Mouse (Mus musculus) small intestine, adult 2 months (tissue): ENCODE measurements around the gene Fa2h. TPM values are rescaled to one million over a fixed set of nuclear protein-coding genes. Genes with fewer than 3 reads are reported as not detected.
A peak's percentile ranks its signal among the peaks of the same experiment; 100 is the strongest.

ENCODE experiments used
- H3K27ac ChIP-seq: fragments of 200-500 bp; 2 replicates; pipeline ENCODE4 v1.5.1; 2012; ENCODE audit warnings: low read depth, low read length, control low read depth, inconsistent platforms; ENCODE audit not compliant: insufficient read depth
- H3K27me3 ChIP-seq: fragments of 200-500 bp; 2 replicates; pipeline ENCODE4 v1.6.1; 2012; ENCODE audit warnings: mild to moderate bottlenecking, moderate library complexity, low read length, inconsistent platforms; ENCODE audit not compliant: control insufficient read depth, insufficient read depth
- H3K36me3 ChIP-seq: fragments of 200-500 bp; 2 replicates; pipeline ENCODE4 v1.6.1; 2012; ENCODE audit warnings: mild to moderate bottlenecking, low read length, control low read depth, inconsistent platforms; ENCODE audit not compliant: control insufficient read depth, insufficient read depth
- H3K4me1 ChIP-seq: fragments of 200-500 bp; 2 replicates; pipeline ENCODE4 v1.6.1; 2012; ENCODE audit warnings: low read length, inconsistent platforms, mixed read lengths; ENCODE audit not compliant: control insufficient read depth, insufficient read depth, insufficient read length
- H3K4me3 ChIP-seq: fragments of 200-500 bp; 2 replicates; pipeline ENCODE4 v1.5.1; 2012; ENCODE audit warnings: low read depth, mild to moderate bottlenecking, control low read depth, inconsistent platforms, low read length, moderate library complexity
- CTCF ChIP-seq: fragments of 200-500 bp; IDR thresholded peaks from 2 replicates; pipeline ENCODE4 v1.5.1; 2012; ENCODE audit warnings: low read depth, mild to moderate bottlenecking, control low read depth, inconsistent platforms, low read length, moderate library complexity, mixed read lengths; ENCODE audit not compliant: insufficient replicate concordance, insufficient read length; ENCODE audit errors: extremely low read depth
- POLR2A ChIP-seq: fragments of 200-500 bp; IDR thresholded peaks from 2 replicates; pipeline ENCODE4 v1.6.1; 2012; ENCODE audit warnings: low read depth, mild to moderate bottlenecking, control low read depth, inconsistent platforms, low read length, moderate library complexity
- WGBS: fragments of 180-500 bp; shearing (Covaris S2); methylation state at CpG from one replicate; pipeline ENCODE4 v1.1.7; 2018; 5-methylcytosine and 5-hydroxymethylcytosine counted together
- polyA plus RNA-seq: library from polyadenylated mRNA; depleted of rRNA; stranded (reverse); fragments of >200 nt; gene quantifications from 2 replicates; pipeline ENCODE4 v1.2.3, GENCODE M21; 2012

Gene Fa2h
- polyA plus RNA-seq, 1 experiment: 0.19 TPM

GRCm38 (mm10) chr8:111418601-111419000 lies 25.0 kb upstream of the Fa2h start:
- TF ChIP-seq POLR2A: no peak
- TF ChIP-seq CTCF: peak; percentile 69; the same call in 1 of the 2 replicates
- no peaks in the 10 kb centered on the region for H3K4me1 ChIP-seq
- no peaks in the 10 kb centered on the region for H3K36me3 ChIP-seq
- H3K27me3 ChIP-seq: no peaks in the 10 kb centered on the region; the same call in 1 of the 2 replicates
- H3K27ac ChIP-seq: no peak overlapping the region
- H3K4me3 ChIP-seq: no peak overlapping the region
- WGBS: 22% methylated on average over 9 of the region's 9 CpGs

- Histone ChIP-seq H3K27me3 (no peaks in the 10 kb centered on the region; the same call in 1 of the 2 replicates), H3K4me3 (no peak overlapping the region), H3K4me1 (no peaks in the 10 kb centered on the region), H3K36me3 (no peaks in the 10 kb centered on the region), H3K27ac (no peak overlapping the region)
- no peak for TF ChIP-seq POLR2A
- WGBS: 71% methylated on average over 10 of the region's 10 CpGs
These were observed 23.6 kb upstream of the Fa2h start for GRCm38 (mm10) chr8:111417222-111417621.

- Histone ChIP-seq H3K4me1 (no peaks in the 10 kb centered on the region), H3K36me3 (no peaks in the 10 kb centered on the region), H3K4me3 (no peak overlapping the region), H3K27ac (no peak overlapping the region), H3K27me3 (no peaks in the 10 kb centered on the region)
- 35% methylated on average over 4 of the region's 4 CpGs for WGBS
- TF ChIP-seq CTCF: no peak
- TF ChIP-seq POLR2A: no peak
These were observed 9.8 kb upstream of the Fa2h start for GRCm38 (mm10) chr8:111403391-111403790.

GRCm38 (mm10) chr8:111391268-111391667 lies 2.4 kb downstream of the Fa2h start:
- TF ChIP-seq CTCF (no peak), POLR2A (no peak)
- no peaks in the 10 kb centered on the region for H3K36me3 ChIP-seq
- no peak overlapping the region for H3K4me3 ChIP-seq
- H3K27ac ChIP-seq: no peak overlapping the region
- WGBS: 9% methylated on average over 3 of the region's 3 CpGs
- peaks cover 8% of the 10 kb centered on the region for H3K27me3 ChIP-seq
- H3K4me1 ChIP-seq: peaks cover 7% of the 10 kb centered on the region

GRCm38 (mm10) chr8:111390837-111391236 lies 2.8 kb downstream of the Fa2h start:
- Histone ChIP-seq H3K27me3 (peaks cover 8% of the 10 kb centered on the region), H3K36me3 (no peaks in the 10 kb centered on the region), H3K4me1 (peaks cover 7% of the 10 kb centered on the region), H3K27ac (no peak overlapping the region), H3K4me3 (no peak overlapping the region)
- no peak for TF ChIP-seq POLR2A
- TF ChIP-seq CTCF: no peak
- WGBS: 43% methylated on average over 2 of the region's 2 CpGs

GRCm38 (mm10) chr8:111389581-111389980 lies 4.0 kb downstream of the Fa2h start:
- 78% methylated on average over 4 of the region's 4 CpGs for whole genome bisulfite sequencing
- Histone ChIP-seq H3K27ac (no peak overlapping the region), H3K4me1 (peaks cover 7% of the 10 kb centered on the region), H3K36me3 (no peaks in the 10 kb centered on the region), H3K27me3 (peaks cover 8% of the 10 kb centered on the region), H3K4me3 (no peak overlapping the region)
- TF ChIP-seq CTCF: no peak
- TF ChIP-seq POLR2A: no peak

- H3K36me3 ChIP-seq: no peaks in the 10 kb centered on the region
- no peaks in the 10 kb centered on the region; the same call in 1 of the 2 replicates for H3K27me3 ChIP-seq
- TF ChIP-seq CTCF (no peak), POLR2A (no peak)
- H3K27ac ChIP-seq: no peak overlapping the region
- no peaks in the 10 kb centered on the region for H3K4me1 ChIP-seq
- 58% methylated on average over 9 of the region's 9 CpGs for WGBS
- H3K4me3 ChIP-seq: no peak overlapping the region
These were observed 7.7 kb downstream of the Fa2h start for GRCm38 (mm10) chr8:111385915-111386314.

GRCm38 (mm10) chr8:111384628-111385027 lies 9.0 kb downstream of the Fa2h start:
- Histone ChIP-seq H3K27me3 (no peaks in the 10 kb centered on the region; the same call in 1 of the 2 replicates), H3K4me1 (no peaks in the 10 kb centered on the region), H3K27ac (no peak overlapping the region), H3K4me3 (no peak overlapping the region), H3K36me3 (no peaks in the 10 kb centered on the region)
- TF ChIP-seq POLR2A: no peak
- TF ChIP-seq CTCF: no peak
- WGBS: 15% methylated on average over 2 of the region's 2 CpGs
